Mouse (Mus musculus) intestine, postnatal 0 days (tissue): ENCODE results near the gene Mrap. TPM values are rescaled to one million over a fixed set of nuclear protein-coding genes. Genes with fewer than 3 reads are reported as not detected.

Experiments used
- ATAC-seq: fragments of 200-750 bp; cut with Nextera tagmentation; 2 replicates; pipeline ENCODE4 v1.8.0; 2017; ENCODE audit warnings: mild to moderate bottlenecking, moderate TSS enrichment, moderate library complexity
- H3K27ac ChIP-seq: fragments of 300-500 bp; sonication (generic); 2 replicates; pipeline ENCODE4 v1.5.1; 2014; ENCODE audit warnings: mild to moderate bottlenecking, low read depth, low read length, moderate library complexity
- H3K27me3 ChIP-seq: fragments of 300-500 bp; sonication (generic); replicated peaks from 2 replicates; pipeline ENCODE4 v1.6.1; 2014; ENCODE audit warnings: low read length, mixed read lengths; ENCODE audit not compliant: control insufficient read depth, insufficient read depth
- H3K36me3 ChIP-seq: fragments of 300-500 bp; sonication (generic); 2 replicates; pipeline ENCODE4 v1.6.1; 2014; ENCODE audit warnings: mild to moderate bottlenecking, moderate library complexity; ENCODE audit not compliant: control insufficient read depth, insufficient read depth
- H3K4me1 ChIP-seq: fragments of 300-500 bp; sonication (generic); replicated peaks from 2 replicates; pipeline ENCODE4 v1.6.1; 2014; ENCODE audit warnings: antibody characterized with exemption, low read length, mixed read lengths; ENCODE audit not compliant: control insufficient read depth, insufficient read depth
- H3K4me2 ChIP-seq: fragments of 300-500 bp; sonication (generic); replicated peaks from 2 replicates; pipeline ENCODE4 v1.6.1; 2014; ENCODE audit warnings: low read depth, mild to moderate bottlenecking, moderate library complexity
- H3K4me3 ChIP-seq: fragments of 300-500 bp; sonication (generic); 2 replicates; pipeline ENCODE4 v1.5.1; 2014; ENCODE audit warnings: low read depth, low read length
- H3K9ac ChIP-seq: fragments of 300-500 bp; sonication (generic); 2 replicates; pipeline ENCODE4 v1.6.1; 2014; ENCODE audit warnings: mild to moderate bottlenecking, low read depth, low read length
- H3K9me3 ChIP-seq: fragments of 300-500 bp; sonication (generic); 2 replicates; pipeline ENCODE4 v1.6.1; 2016; ENCODE audit warnings: mixed run types; ENCODE audit not compliant: control insufficient read depth
- CTCF ChIP-seq: sonication (generic); IDR thresholded peaks from 2 replicates; pipeline ENCODE4 v1.5.1; 2016; ENCODE audit warnings: low read depth, mild to moderate bottlenecking, control low read depth, antibody characterized with exemption, moderate library complexity
- WGBS: fragments of 180-500 bp; shearing (Covaris S2); extraction: QIAGEN DNeasy Blood & Tissue Kit; methylation state at CpG from one replicate; pipeline ENCODE4 v1.1.7; 2014; 5-methylcytosine and 5-hydroxymethylcytosine counted together
- polyA plus RNA-seq: library from polyadenylated mRNA; unstranded; fragments of >200 nt; fragmentation: Nextera tagmentation; extraction: Ambion mirVana; gene quantifications from 2 replicates; pipeline ENCODE4 v1.2.1, GENCODE M21; 2015

Gene Mrap
- polyA plus RNA-seq, 1 experiment from 2014 or later = not detected

- no peak for TF ChIP-seq CTCF
- Histone ChIP-seq H3K9me3 (no peaks in the 10 kb centered on the region), H3K27ac (no peak overlapping the region), H3K4me1 (no peaks in the 10 kb centered on the region), H3K9ac (no peak overlapping the region), H3K4me2 (no peak overlapping the region), H3K4me3 (no peak overlapping the region), H3K27me3 (no peaks in the 10 kb centered on the region), H3K36me3 (peaks cover 15% of the 10 kb centered on the region; the same call in 1 of the 2 replicates)
- 86% methylated on average over 6 of the region's 6 CpGs for WGBS
- ATAC-seq = no peak
These were observed 9.1 kb downstream of the Mrap start for GRCm38 (mm10) chr16:90747143-90747542.

- no peak for TF ChIP-seq CTCF
- no peak for ATAC-seq
- Histone ChIP-seq H3K36me3 (peaks cover 25% of the 10 kb centered on the region; the same call in 1 of the 2 replicates), H3K9ac (no peak overlapping the region), H3K4me2 (no peak overlapping the region), H3K4me3 (no peak overlapping the region), H3K27me3 (no peaks in the 10 kb centered on the region), H3K4me1 (no peaks in the 10 kb centered on the region), H3K9me3 (no peaks in the 10 kb centered on the region), H3K27ac (no peak overlapping the region)
- WGBS = 93% methylated on average over 7 of the region's 7 CpGs
These were observed 10.2 kb downstream of the Mrap start for GRCm38 (mm10) chr16:90748169-90748568.

- Histone ChIP-seq H3K4me3 (no peak overlapping the region), H3K27me3 (no peaks in the 10 kb centered on the region), H3K4me1 (no peaks in the 10 kb centered on the region), H3K9ac (no peak overlapping the region), H3K9me3 (no peaks in the 10 kb centered on the region), H3K27ac (no peak overlapping the region), H3K36me3 (peaks cover 56% of the 10 kb centered on the region; the same call in 1 of the 2 replicates), H3K4me2 (no peak overlapping the region)
- no peak for ATAC-seq
- TF ChIP-seq CTCF = no peak
- WGBS = 89% methylated on average over 13 of the region's 13 CpGs
These were observed 15.5 kb downstream of the Mrap start for GRCm38 (mm10) chr16:90753386-90753941.

- H3K4me2 ChIP-seq = no peak overlapping the region
- H3K9ac ChIP-seq = no peak overlapping the region
- WGBS = 57% methylated on average over 3 of the region's 3 CpGs
- no peak for TF ChIP-seq CTCF
- H3K27me3 ChIP-seq = no peaks in the 10 kb centered on the region
- no peaks in the 10 kb centered on the region for H3K9me3 ChIP-seq
- no peak overlapping the region for H3K27ac ChIP-seq
- no peaks in the 10 kb centered on the region for H3K4me1 ChIP-seq
- no peak overlapping the region for H3K4me3 ChIP-seq
- H3K36me3 ChIP-seq = peaks cover 54% of the 10 kb centered on the region; the same call in 1 of the 2 replicates
- no peak for ATAC-seq
These were observed 21.3 kb downstream of the Mrap start for GRCm38 (mm10) chr16:90759335-90759734.

- no peaks in the 10 kb centered on the region for H3K27me3 ChIP-seq
- no peaks in the 10 kb centered on the region for H3K4me1 ChIP-seq
- no peak for ATAC-seq
- TF ChIP-seq CTCF = no peak
- WGBS = 40% methylated on average over 4 of the region's 4 CpGs
- no peak overlapping the region for H3K4me2 ChIP-seq
- H3K27ac ChIP-seq = no peak overlapping the region
- H3K9me3 ChIP-seq = no peaks in the 10 kb centered on the region
- peaks cover 50% of the 10 kb centered on the region for H3K36me3 ChIP-seq
- H3K4me3 ChIP-seq = no peak overlapping the region
- no peak overlapping the region for H3K9ac ChIP-seq
These were observed 22.5 kb downstream of the Mrap start for GRCm38 (mm10) chr16:90760515-90760914.

GRCm38 (mm10) chr16:90765195-90765877 is 27.3 kb downstream of the Mrap start:
- H3K4me1 ChIP-seq = no peaks in the 10 kb centered on the region
- 86% methylated on average over 9 of the region's 9 CpGs for WGBS

More at GRCm38 (mm10) chr16:90765195-90765877, 27.3 kb downstream of the Mrap start:
- no peak overlapping the region for H3K4me2 ChIP-seq
- ATAC-seq = no peak
- H3K27ac ChIP-seq = no peak overlapping the region
- no peaks in the 10 kb centered on the region for H3K27me3 ChIP-seq
- TF ChIP-seq CTCF = no peak
- no peak overlapping the region for H3K9ac ChIP-seq
- H3K9me3 ChIP-seq = no peaks in the 10 kb centered on the region
- H3K36me3 ChIP-seq = peaks cover 63% of the 10 kb centered on the region
- no peak overlapping the region for H3K4me3 ChIP-seq
